Mouse (Mus musculus): Measurements from ENCODE around the gene Kndc1.
A peak's percentile ranks its signal among the peaks of the same experiment; 100 is the strongest.

Kndc1 gene

GRCm38 (mm10) chr7:139894655-139895557 is at the start of gene Kndc1:
Gene Kndc1 (plus strand): TSS chr7:139894696.
- DNase-seq, result no peak

DNA sequence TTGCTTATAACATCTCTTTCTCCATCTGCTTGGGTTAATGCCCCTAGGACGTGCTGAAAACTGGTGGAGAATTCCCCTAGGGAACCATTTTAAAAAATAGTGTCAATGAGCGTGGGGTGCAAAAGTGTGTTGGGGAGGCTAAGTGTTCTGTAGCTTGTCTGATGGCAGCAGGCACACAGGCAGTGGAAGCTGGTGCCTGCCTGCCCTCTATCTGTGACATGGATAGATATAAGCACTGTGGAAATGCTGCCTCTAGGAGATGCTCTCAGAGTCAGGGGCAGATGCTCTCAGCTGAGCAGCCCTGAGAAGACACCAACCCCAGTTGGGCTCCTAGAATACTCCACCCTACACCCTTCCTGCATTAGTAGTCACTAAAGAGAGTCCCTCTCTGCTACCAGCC is 49.4 kb upstream of the Kndc1 start:
- no peak for DNase-seq

DNA sequence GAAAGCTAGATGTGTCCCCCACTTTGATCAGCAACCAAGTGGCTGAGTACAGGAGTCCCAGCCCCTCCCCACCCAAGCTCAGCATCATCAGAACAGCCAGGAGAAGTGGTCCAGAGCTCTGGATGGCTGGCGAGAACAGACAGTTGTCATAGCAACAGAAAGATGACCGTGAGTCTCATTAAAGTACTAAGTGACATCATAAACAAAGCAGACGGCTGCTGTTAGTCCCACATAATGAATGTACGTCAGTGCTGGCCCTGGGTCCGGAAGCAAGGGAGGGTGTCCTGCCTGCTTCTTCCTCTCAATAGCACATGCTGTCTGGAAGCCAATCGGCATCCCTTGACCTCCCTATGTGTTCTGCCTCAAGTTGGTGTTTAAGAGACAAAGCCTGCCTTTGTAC is 44.3 kb upstream of the Kndc1 start:
- no peak for DNase-seq

DNA sequence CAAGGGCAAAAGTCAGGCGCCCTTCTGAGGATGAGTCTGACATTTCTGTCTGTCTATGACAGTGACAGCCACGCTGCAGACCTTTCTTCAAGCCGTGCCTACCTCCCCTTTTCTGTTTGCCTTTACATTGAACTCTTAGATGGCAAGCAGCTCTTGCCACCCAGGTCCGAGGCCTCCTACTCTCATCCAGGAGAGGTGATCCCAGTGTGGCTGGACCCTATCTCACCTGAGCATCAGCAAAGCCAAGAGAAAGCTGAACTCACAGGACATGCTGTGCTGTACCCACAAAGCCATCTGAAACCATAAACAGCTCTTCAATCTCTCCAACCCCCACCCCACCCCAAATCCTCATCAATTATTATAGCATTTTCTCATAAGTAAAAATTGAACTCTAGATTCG is 43.8 kb upstream of the Kndc1 start:
- no peak for DNase-seq

GRCm38 (mm10) chr7:139851098-139851497 is 43.4 kb upstream of the Kndc1 start:
- no peak for DNase-seq

DNA sequence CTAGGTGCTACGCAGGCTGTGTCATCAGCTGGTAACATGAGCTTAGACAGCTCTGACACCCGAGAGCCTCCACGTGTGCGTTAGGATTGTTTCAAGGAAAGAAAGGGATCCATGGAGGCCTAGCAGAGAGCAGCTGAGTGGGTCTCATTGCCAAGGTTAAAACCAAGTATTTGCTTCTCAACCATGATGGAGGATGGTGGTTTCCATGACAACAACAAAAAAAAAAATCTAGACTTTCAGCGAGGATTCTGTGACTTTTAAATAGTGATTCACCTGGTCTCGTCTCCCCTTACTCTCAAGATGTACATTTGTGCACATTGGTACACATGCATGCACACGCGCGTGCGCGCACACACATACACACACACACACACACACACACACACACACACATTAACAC is 39.2 kb upstream of the Kndc1 start:
- DNase-seq, result no peak

- peak; percentile 78 for DNase-seq
Observed at GRCm38 (mm10) chr7:139861411-139861810, 33.1 kb upstream of the Kndc1 start.

GRCm38 (mm10) chr7:139863076-139863475 is 31.4 kb upstream of the Kndc1 start:
- DNase-seq, result no peak

DNA sequence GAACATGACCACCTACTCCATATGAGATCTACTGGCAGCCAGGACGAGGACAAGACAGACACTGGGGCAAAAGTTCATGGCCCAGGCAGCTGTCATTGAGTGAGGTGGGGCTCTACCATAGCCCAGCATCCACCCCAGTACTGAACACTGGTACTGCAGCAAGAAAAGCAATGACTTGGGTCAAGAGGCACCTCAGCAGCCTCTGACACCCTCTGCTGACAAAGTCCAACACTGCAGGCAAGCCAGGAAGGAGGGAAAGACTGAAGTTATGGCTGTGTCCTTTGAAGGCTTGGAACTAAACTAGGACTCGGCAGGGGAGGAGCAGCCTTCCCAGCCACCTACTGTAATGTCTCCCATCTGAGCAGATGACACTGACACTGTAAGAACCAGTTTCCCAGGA is 30.2 kb upstream of the Kndc1 start:
- DNase-seq, result no peak

DNA sequence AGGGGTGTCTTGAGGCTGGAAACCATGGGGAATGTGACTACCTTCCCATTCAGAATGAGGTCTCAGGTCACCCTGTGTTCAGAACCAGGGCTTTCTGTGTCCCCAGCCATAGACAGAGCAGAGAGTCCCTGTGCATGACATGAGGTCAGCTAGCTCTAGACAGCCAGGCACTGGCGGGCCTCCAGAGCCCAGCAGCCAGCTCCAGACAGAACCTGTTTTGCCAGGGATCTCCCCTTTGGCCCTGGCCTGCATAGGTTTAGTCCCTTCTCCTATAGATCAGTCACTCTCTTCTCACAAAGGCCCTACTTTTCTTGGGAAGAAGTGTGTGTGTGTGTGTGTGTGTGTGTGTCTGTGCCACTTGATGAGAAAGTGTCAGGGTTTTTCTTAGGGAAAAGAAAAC is 29.6 kb upstream of the Kndc1 start:
- no peak for DNase-seq

DNA sequence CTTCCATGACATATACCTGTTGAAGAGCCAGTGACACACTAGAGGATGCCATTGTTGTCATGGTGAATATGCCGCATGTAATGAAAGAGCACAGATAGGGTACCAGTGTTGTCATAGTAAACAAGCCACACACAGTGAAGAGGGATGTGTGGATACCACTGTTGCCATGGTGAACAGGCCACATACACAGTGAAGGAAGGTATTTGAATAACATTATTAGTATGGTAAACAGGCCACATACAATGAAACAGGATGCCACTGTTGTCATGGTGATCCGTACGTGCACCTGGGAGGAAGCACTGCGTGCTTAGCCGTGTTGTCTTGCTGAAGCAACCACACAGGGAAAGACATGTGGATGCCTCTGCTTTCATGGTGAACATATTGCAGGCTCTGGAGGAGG is 23.5 kb upstream of the Kndc1 start:
- no peak for DNase-seq

GRCm38 (mm10) chr7:139877167-139877792 is 17.2 kb upstream of the Kndc1 start:
- peak; percentile 4 for DNase-seq

DNA sequence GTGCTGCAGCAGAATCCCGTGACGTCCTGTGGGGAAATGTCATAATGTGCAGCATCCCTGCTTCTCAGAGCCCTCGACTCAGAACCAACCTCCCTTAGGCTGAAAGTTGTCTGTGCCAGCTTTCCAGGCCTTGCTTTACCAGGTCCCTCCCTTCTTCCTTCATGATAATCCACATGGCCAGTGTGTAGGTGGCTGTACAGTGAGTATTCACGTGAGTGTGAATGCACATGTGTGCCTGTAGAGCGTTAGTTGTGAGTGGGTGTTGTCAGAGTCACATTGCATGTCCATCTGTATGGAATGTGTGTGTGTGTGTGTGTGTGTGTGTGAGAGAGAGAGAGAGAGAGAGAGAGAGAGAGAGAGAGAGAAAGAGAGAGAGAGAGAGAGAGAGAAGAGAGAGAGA is 16.4 kb upstream of the Kndc1 start:
- no peak for DNase-seq

DNA sequence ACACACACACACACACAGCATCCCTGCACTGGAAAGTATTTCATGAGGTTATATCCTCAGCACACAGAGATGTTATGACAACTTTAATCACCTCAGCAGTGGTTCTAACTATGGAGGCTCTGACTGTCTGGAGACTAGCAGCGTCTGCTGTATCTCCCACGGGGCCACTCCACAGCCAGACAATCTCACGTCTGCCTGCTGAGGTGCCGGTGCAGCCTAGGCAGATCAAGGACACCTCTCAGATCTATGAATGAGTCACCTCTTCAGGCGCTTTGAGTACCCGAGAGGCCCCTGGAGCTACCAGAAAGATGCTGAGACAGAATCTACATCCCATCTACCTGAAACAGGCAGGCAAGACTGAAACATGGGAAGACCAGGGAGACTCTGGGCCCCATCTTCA is 15.9 kb upstream of the Kndc1 start:
- no peak for DNase-seq

DNA sequence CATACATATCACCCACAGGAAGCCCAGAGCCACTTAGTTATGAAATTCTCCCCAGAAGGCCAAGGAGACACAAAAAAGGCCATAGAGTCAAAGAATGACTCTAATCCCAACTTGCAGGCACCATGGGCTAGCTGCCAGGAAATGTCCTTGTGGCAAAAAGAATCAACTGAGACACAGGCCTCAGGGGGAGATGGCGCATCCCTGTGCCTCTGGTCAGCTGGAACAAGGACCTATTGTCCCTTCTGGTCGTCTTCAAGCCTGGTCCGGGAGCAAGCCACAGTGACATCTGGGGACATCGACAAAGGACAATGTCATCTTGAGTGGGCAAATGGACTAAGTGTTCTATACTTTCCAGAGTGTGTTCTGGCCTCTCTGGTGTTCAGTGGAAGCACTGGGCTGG is 11.0 kb upstream of the Kndc1 start:
- DNase-seq, result no peak

GRCm38 (mm10) chr7:139891779-139892178 is 2.7 kb upstream of the Kndc1 start:
- DNase-seq, result no peak

DNA sequence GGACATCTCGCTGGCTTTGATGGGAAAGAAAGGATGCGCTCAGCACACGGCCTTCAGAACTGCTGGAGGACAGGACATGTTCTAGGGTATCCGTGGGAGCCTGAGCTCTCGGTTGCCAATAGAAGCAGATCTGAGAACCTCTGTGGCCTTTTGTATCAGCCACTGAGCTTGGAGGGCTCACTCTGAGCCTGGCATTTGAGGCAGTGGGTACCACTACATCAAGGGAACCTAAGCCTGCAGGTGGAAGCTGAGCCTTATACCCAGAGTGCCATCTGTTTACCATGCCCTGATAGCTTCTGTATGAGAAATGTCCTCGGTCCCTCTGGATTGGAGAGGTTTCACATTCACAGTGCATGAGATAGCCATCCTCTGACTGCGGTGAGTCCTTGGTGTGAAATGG is 1.8 kb downstream of the Kndc1 start:
- DNase-seq, result no peak

DNA sequence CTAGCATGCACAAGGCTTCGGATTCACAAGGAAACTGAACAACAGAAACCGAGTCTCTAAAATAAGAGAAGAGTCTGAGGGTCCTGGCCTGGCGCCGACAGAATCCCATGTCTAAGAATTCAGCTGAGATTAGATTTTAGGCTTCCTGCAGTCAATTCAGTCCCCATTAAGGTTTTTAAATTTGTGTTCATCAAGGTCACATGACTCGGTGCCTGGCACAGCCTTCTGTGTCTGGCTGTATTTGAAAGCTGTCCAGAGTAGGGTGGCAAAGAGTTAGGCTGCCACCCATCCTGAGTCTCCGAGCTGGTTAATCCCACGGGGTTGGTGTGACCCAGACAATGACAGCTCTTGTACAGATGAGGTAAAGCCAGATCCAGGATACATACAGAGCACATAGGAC is 2.3 kb downstream of the Kndc1 start:
- DNase-seq, result no peak

DNA sequence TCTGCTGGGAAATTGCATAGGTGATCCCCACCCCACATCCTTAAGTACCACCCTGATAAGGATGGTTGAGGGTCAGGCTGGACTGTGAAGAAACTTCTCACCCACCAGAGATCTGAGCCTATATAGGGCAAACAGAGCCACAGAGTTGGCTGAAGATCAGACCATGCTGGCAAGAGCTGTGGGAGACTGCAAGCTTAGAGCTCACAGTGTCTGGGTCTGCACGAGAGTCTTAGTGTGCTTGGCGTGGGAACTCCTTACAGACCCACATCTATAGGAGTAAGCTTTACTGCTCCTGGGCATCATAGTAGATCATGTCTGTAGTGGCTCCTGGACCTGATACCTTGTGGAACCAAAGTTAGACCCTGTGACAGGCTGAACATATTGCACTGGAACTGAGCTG is 4.1 kb downstream of the Kndc1 start:
- DNase-seq, result no peak

GRCm38 (mm10) chr7:139899505-139899904 is 5.0 kb downstream of the Kndc1 start:
- no peak for DNase-seq

DNA sequence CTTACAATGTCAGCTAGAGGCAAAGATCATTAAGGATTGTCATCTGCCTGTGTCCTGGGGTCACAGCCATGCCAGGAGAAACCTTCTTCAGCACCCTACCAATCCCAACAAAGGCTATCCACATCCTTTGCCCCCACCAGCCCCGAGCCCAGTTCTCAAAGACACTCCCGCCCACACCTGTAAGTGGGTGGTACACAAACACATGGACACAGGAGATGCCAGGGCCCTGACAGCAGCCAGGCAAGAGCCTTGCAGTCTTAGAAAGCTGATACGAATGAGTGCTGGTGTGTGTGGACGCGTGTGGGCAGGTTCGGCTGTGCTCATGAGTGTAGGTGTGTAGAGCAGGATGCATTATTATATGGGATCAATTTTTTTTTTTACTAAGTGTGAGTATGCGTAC is 6.0 kb downstream of the Kndc1 start:
- DNase-seq, result no peak

- no peak for DNase-seq
Observed at GRCm38 (mm10) chr7:139900896-139901295, 6.4 kb downstream of the Kndc1 start.

DNA sequence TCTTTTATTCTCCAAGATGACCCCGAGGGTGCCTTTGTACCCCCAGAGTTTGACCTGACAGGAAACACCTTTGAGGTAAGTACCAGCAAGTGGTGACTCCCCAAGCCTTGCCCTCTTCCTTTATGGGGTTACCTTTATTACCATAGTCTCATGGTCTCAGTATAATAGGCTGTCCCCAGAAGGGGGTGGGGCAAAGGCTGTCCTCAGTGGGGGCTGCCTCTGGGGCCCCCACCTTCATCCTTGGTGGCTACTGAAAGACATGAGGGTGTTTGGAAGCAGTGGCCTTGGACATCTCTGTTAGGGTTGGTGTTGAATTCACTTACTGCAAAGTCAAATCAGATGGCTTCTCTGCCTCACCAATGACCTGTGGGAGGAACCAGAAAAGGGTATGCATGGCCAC is 7.5 kb downstream of the Kndc1 start:
- DNase-seq, result no peak

GRCm38 (mm10) chr7:139905261-139905660 is 10.8 kb downstream of the Kndc1 start:
- no peak for DNase-seq

DNA sequence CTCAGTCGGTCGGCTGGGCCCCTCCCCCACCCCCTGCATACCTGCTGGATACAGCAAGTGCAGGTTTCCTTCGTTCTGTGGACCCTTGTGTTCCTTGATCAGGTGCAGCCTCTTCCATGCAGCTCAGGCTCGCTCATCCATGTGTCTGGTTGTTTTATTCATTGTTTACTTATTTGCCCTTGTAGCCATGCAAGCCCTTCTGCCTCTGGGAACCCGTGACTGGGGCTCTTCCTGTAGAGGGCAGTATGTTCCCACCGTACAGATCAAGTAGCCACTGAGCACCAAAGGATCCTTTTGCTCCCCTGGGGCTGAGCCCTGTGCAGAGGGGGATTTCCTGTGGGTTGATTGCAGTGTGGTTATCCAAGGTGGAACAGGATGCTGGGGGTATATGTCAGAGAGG is 11.2 kb downstream of the Kndc1 start:
- DNase-seq, result peak; percentile 46

Measured in lung, postnatal 36 days (tissue).